Mouse (Mus musculus): Measurements from ENCODE around the gene Pgrmc2. TPM values are rescaled to one million over a fixed set of nuclear protein-coding genes. Genes with fewer than 3 reads are reported as not detected.

Pgrmc2 gene
- total RNA-seq, 1 experiment from 2014 or later = 55.4 TPM

DNA sequence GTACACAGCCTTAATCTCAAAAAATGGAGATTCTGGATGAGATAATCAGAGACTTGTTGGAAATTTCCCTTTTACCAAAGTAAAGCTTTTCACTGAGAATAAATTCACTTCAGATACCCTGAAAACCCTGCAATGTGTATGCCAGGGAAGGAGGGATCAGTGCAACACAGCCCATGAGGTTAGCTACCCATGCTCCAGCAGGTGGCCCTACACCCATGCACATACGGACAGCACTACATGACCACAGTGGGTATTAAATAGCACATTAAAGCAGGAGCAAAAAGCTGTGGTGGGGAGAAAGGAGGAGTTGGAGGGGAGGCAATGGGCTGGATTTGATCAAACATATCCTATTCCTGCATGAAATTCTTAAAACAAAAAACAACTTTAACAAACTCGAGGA is 12.3 kb downstream of the Pgrmc2 start:
- DNase-seq = no peak

DNA sequence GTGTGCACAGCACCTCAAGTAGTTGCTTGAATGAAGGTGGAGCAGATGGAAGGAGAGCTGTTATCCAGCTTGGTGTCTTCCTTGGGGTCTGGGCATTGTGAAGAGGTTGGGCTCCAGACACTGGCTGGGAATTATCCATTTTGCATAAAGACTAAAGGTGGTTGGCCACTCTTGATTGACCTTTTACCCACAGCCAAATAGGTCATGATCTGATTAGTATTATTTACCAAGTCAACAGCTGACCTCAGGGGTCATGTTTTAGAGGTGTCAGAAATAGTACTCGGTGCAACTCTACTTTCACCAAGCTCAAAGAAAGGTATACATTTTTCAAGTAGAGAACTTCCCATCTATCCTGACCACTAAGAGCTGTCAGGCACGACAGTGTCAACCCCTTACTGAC is 17.5 kb downstream of the Pgrmc2 start:
- DNase-seq = no peak

DNA sequence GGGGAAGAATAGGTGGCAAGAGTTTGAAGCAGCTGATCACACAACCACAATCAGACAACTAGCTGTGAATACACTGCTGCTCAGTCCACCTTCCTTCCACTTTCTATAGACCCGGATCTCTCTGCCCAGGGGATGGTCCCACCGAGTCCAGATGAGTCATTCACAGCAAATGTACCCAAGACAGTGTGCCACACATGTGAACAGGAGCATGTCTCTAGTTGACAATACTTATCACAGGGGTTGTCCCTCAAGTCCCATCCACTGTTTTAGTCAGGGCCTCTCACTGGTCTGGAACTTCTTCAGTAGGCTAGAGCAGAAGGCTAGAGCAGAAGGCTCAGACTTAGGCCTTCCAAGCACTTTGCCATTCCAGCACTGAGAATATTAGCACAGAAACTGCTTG is 20.1 kb downstream of the Pgrmc2 start:
- DNase-seq = no peak

DNA sequence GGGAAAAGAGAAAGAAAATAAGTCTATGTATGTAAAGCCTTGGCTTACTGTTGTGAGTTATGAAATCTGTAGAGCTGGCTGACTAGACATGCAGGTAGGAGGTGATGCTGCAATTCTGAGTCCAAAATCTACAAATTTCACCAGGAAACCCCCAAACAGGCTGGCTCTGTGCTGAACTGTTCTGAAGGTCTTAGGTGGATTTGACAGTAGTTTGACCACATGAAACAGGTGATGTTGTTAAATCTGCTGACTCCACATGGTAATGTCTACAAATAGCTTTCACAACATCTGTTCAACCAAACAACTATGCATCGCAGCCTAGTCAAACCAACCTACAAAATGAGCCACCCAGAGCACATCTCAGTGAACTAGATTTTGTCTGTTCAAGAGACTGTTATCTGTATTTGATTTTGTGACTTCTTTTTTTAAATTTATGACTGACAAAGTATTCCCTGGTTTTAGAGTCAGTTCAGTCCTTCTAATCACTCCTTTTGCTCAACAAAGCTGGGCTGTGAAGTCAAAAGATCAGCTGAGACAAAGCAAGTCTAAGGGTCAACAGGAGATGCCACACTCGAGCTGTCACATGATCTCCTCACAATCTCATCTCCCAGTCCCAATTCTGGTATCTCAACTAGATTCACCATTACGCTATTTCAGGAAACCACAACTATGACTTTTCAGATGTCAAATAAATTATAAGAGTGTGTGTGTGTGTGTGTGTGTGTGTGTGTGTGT is 20.8 kb downstream of the Pgrmc2 start:
- DNase-seq = no peak

DNA sequence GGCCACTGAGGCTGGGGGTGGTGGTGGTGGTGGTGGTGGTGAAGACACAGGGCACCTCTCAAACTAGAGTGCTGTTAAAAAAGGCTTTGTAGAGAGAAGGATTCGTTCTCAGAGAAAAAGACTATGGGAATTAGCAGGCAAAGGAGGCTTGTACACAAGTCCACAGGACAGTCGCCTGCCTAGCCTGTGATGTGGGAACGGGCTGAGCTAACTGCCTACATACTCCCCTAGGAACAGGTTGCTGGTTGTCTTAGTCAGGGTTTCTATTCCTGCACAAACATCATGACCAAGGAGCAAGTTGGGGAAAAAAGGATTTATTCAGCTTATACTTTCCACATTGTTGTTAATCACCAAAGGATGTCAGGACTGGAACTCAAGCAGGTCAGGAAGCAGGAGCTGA is 23.6 kb downstream of the Pgrmc2 start:
- DNase-seq = no peak

DNA sequence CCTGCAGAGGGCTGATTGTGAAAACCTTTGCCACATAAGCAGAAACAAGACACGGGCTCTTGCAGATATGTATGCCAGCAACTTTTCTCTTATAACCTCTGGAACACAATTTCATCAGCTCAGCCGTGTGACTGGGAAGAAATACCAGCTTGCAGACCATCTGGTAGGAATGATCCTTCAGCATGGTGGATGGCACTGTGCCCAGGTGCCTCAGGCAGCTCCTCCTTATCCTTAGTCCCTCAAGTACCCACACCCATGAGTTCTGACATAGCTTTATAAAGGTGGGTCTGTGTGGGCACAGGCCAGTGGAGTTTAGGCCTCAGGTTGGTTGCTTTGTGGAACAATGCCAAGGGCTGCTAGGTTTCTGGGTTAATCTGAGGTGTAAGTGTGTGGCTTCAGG is 24.5 kb downstream of the Pgrmc2 start:
- DNase-seq = peak; percentile 27

DNA sequence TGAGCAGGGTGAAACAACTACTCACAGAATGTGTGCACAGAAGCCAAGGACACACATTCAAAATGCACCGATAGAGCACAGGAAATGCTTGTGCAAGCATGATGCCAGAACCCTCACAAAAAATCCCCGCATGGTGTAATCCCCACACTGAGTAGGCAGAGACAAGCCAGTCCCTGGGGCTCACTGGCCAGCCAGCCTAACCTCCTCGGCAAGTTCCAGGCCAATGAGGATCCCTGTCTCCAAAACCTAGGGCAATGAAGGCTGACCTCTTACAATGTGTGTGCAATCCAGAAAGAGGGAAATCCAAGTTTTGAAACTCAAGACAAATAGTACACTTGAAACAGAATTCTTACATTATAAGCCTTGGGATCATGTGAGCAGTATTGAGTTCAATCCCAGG is 29.5 kb downstream of the Pgrmc2 start:
- DNase-seq = no peak

DNA sequence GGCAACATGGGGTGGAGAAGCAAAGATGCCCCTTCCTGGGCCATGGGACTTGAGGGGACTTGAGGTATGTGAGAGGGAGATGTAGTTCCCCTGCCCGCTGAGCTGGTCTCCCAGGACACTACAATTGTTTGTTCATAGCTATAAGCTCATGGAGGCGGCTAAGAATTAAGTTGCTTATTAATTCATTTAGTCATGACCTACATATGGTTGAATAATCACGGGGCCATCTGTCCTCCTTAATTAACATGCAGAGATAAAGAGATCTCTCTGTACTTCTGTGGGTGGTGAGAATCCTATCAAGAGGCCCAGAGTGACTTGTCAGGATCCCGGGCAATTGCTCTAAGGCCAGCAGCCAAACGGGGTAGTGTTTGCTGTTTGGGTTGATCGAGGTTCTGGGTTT is 35.0 kb downstream of the Pgrmc2 start:
- no peak for DNase-seq

DNA sequence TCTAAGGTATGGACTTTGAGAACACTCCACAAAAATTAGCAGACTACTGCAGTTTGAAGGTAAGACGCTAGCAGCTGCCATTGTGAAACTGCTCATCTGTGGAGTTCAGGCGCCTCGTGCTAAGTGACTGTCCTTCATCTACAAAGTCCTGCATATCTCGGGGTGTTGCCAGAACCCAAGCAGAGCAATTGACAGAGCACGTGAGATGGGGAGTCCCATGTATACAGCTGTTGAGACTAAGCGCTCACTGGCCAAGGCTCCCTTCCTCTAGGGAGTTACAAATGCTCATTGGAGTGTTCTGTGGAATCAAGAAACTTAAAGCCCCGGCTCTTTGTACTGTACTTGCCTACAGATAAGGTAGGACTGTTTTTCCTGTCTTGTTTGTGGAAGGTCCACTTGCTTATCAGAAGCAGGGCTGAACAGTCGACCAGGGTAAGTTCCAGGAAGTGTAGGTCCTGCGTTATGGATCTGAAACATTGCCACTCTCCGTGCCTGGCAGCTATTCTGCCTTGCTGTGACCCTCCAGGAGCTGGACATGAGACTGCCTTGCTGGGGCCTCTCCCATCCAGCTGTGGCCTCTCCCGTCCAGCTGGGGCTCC is 39.0 kb downstream of the Pgrmc2 start:
- DNase-seq = no peak

DNA sequence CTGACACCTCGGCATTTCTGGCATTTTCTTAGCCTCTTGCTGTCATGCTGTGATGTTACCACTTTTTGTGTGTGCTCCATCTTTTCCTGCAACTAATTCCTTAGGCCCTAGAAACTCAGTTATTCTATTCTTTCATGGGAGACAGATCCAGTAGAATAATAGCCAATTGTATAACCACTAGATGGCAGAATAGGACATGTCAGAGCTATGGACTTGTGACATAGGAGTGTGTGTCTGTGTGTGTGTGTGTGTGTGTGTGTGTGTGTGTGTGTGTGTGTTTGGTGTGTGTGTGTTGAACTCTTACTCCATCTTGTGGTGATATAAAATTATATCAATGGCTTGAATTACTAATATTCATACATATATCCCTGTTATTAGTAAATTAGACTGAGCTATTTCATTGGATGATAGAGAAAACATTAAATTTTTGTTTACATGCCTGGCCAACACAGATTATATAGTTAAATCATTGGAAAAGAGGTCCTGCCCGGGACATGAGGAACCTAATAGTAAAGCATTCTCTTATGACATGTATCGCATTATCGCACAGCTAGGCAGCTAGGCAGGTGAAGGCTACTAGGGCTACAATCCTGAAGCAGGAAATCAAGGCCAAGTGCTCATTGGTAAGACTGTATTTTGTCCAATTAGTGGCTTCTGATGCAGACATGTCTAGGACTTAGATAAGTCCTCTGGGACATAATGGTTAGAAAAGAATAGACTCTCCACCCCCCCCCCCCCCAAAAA is 40.5 kb downstream of the Pgrmc2 start:
- DNase-seq = peak; percentile 6

DNA sequence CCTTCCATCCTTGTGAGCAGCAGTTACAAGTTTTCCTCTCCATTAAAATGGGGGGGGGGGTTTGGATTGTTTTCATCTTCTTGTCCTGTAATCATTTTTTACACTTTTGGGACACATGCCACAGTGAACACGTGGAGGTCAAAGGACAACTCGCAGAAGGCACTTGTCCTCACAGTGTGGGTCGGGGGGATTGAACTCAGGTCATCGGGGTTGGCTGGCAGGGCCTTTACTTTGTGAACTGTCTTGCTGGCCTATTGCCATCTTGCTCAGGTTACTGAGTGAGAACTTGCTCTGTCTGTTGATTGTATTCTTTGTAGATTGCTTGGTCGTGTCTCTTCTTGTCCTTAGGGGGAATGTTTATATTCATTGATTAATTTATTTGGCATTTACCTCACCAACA is 41.6 kb downstream of the Pgrmc2 start:
- DNase-seq = no peak

DNA sequence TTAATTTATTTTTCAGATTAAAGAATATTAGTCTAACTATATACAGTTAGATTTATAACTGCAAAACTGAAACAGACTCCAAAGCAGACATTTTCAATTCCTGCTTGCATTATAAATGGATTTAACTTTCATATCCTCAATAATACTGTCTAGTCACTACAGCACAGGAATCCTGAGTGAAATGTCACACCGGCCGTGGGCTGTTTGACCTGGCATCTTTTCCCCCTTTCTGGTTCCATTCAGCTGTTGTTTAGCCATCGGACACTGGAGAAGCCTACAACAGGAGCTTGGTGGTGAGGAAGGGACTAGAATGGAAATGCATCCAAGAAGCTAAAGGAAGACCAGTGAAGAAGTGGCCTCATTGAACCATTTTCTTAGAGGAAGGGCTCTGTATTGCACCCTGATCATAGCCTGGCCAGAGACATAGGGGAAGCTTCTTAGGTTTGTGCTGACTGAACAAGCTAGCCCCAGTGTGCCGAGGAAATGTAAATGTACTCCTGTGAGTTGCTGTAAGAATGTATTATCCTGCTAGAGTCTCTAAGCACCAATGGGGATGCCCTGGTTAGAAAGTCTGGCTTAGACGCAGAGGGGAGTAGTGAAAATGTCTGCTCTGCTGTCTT is 44.4 kb downstream of the Pgrmc2 start:
- no peak for DNase-seq

DNA sequence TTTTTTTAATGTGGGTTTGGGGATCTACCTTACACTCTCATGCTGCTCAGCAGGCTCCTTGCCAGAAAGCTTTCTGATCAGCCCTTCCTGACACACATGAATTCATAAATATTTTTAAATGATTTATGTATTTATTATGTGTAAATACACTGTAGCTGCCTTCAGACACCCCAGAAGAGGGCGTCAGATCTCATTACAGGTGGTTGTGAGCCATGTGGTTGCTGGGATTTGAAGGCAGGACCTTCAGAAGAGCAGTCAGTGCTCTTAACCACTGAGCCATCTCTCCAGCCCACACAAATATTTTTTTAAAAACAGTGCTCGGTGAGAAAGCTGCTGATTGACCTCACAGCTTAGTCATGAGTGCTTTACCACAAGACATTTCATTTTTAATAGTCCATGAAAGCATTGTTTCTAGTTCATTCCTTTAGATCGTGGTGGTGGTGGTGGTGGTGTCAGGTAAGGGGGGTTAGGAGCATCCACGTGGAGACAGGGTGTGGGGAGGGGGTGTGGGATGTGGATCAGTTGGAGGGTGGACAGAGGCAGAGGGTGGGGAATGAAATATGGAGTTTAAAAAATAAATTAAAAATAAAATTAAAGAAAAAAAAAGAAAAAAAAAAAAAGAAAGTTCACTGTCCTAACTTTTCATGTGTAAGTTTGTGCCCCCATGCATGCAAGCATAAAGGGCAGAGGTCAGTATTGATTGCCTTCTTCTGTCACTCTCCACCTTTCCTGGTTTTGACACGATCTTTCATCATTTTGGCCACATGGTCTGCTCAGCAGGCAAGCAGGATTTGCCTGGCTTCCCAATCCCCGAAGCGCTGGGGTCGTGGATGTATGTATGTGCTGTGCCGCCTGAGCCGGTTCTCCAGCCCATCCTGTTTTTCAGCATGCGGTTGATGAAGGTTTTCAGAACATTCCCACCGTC is 51.3 kb downstream of the Pgrmc2 start:
- no peak for DNase-seq

DNA sequence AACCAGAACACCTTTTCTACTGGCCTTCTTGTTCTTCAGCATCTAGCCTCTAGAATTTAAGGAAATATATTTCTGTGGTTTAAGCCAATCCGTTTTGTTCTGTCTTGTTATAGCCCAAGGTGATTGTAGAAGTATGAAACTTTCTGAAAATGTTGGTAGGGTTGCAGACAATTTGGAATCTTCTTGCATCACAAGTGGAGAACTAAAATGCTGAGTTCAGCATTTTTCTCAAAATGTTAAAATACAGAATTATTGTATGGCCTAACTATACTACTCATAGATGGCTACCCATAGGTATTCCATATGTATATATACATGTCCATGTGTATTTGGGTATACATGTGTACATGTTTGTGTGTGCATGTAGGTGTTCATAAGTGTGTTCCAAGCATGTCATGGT is 52.1 kb downstream of the Pgrmc2 start:
- DNase-seq = no peak

DNA sequence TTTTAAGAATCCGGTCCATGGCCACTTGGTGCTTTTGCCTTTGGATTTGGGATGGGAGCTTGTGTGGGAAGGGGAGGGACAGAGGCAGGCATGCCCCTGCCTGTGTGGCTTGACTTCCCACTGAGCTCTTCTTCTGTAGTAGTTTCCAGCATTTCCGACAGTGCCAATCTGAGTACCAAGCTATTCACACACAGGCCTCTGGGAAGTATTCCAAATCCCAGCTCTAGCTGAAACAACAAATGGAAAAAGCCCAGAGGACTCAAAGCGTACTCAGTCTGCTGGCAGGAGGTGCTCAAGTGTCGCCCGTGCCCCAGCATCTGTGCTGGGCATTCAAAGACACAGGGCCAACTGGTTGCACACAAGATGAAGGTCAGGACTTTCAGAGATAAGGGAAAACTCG is 60.9 kb downstream of the Pgrmc2 start:
- DNase-seq = no peak

DNA sequence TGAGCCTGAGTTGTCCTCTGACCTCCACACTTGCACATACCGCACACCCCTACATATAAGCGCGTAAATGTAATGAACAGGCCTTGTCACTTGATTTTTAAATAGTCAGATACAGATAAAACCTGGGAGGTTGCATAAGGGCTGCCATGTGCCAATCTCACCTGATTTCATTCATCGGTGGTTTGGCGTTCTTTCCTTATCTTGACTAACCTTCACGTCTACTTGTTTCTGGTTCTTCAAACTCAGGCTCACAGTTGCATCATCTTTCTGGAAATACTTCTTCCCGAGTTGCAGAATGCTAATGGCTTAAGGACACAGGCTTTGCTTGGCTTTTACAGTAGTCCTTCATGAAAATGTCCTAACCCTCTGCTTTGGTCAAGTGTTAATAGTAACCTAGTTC is 62.2 kb downstream of the Pgrmc2 start:
- no peak for DNase-seq

DNA sequence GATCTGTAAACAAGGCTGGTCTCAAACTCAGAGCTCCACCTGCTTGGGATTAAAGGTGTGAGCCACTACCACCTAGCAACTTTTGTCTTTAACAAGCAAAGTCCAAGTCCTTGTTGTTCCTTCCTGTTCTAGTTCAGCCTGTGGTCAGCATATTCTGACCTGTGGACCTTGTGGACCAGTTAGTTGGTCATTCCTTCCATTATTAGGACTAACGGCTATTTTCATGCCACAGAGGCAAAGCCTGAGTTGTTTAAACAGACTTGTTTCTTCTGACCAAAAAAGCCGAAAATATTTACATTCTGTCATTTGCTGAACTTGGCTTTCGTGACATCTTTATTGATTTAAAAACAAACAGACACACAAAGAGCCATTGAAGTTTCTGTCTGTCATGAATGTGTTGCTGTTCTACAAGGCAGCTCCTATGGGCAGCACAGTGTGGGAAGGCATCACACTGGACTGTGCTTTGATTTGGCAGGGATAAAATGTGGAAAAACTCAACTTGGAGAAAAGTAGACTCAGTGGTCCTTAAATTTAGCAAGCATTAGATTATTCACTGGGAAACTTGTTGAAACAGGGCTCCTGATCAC is 64.7 kb downstream of the Pgrmc2 start:
- no peak for DNase-seq
